Mouse (Mus musculus) spleen, postnatal 14 days (tissue): ENCODE measurements around the gene Tmem116.
"Not testable (repeated sequence)": the region's sequence is repeated elsewhere in the genome, so short reads cannot be mapped to it uniquely, and the experiment has no call there.

ENCODE experiments used
- DNase-seq, 2 experiments: peaks; one replicate each; pipeline ENCODE4 v3.0.0; 2021 to 2022; ENCODE audit warnings: low spot score in 2 of 2

Gene Tmem116

GRCm38 (mm10) chr5:121462171-121462502, 10.4 kb downstream of the Tmem116 start:
- no peak for DNase-seq

DNA sequence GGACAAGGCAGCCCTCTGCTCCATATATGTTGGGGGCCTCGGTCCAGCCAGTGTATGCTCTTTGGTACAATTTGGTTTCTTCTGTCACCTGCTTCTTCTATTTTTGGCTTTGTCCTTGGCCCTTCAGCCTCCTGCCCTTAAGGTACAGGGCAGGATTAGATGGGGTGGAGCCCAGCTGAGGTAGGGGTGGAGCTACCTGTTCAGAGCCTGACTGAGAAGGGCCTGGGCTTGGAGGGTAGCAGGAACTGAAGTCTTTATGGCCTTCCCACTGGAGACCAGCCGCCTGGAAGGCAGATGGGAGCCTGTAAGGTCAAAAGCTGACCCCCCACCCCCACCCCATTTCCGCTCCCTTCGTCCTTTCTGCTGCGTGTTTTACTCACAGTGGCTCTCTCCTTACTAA, 11.3 kb downstream of the Tmem116 start:
- no peak for DNase-seq

DNA sequence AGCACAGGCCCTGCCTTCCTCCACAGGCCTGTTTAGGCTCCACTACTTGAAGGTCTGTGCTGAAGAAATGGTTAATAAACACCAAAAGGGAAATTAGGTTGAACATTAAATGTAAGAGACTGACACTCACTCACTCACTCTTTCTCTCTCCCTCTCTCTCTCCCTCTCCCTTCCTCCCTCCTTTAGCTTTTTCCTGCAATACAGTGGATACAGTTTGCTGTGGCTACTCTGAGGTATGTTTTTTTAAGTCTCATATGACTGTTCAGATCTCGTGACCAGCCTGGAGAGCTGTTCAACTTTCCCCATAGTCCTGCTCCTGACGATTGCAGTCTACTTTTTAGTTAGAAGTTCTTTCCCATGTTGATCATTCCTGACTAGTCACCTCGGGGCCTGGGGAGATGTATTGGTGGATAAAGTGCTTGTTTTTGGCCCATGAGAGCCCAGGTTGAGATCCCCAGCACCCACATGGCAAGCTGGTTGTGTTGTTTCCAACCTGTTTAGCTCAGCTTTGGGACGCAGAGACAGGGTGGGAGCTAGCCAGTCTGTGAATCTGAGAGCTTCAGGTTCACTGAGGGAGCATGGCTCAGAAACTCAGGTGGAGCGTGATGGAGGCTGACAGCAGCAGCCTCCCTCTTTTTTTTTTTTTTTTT, 12.0 kb downstream of the Tmem116 start:
- no peak for DNase-seq

GRCm38 (mm10) chr5:121469566-121469965, 17.9 kb downstream of the Tmem116 start:
- DNase-seq: no peak

DNA sequence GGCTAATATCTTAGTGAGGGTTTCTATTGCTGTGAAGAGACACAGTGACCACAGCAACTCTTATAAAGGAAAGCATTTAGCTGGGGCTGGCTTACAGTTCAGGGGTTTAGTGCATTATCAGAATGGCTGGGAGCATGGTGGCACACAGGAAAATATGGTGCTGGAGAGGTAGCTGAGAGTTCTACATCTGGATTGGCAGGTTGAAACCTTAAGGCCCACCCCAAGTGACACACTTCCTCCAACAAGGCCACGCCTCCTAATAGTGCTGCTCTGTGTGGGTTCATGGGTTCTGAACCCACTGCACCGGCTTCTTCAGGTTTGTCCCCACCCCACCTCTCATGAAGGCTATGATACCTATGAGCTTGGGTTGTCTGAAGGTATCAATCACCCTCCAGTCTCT, 20.7 kb downstream of the Tmem116 start:
- DNase-seq: no peak

GRCm38 (mm10) chr5:121474610-121475009, 22.9 kb downstream of the Tmem116 start:
- no peak for DNase-seq

- no peak for DNase-seq
Measured at GRCm38 (mm10) chr5:121476040-121476439, 24.3 kb downstream of the Tmem116 start.

GRCm38 (mm10) chr5:121477680-121478079, 26.0 kb downstream of the Tmem116 start:
- no peak for DNase-seq

GRCm38 (mm10) chr5:121484801-121485200, 33.1 kb downstream of the Tmem116 start:
- DNase-seq: no peak

- DNase-seq: no peak
Measured at GRCm38 (mm10) chr5:121493305-121493704, 41.6 kb downstream of the Tmem116 start.

DNA sequence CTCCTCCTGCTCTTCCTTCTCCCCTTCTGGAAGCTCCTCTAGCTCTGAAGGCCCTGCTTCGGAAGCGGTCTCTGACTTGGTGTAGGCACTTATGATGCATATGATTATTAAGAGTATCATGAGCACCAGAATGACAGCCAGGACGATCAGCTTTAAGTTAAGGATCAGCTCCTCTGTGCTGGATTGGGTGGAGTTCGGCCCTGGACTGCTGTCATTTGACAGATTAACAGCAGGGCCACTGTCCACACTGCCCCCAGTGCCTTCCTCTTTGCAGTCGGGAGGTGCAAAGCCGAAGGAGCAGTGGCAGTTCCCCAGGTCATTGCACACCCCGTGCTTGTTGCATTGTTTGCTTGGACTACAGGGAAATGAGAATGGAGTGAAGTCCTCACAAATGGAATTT, 49.0 kb downstream of the Tmem116 start:
- no peak for DNase-seq

DNA sequence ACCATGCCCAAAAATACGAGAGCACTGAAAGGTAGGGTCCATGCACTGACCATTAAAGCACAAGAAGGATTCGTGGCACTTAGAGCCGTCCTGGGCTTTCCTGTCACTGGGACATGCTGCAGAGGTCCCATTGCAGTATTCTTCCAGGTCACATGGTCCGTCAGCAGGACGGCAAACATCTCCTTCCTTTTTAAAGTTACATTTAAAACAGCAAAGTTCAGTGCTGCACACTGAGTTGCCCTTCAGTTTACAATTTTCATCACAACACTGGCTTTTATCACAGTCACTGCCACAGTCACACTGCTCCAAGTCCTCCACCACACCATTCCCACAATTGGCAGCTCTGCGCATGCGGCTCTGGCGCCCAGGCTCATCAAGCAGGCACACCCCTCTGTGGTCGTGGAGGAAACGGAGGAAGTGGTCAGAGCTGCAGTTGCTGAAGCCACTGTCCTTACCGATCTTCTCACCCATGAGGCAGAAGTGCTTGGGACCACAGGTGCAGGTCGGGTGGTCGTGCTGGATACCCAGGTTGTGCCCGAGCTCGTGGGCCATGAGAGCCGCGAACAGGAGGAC, 49.8 kb downstream of the Tmem116 start:
- DNase-seq: not testable (repeated sequence)

DNA sequence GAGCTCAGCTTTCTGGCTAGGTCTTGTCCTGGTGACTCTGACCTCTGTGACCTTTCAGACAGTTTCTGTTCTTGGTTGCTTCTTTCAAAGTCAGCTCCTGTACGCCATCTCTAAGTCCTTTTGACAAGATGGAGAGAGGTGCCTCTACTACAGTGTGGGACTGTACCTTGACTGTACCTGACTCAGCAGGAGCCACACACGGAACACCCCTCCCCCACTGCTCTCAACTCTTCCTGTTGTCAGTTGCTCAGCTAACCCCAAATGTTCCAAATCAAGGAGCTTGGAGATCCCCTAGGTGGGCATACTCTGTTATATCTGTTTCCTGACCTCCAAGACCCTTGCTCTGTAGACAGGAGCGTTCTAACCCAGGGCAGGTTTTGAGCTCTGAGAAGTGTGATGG, 51.5 kb downstream of the Tmem116 start, which contains the start of gene Adam1b:
Gene Adam1b (minus strand): TSS at position 205 of the 400 bp plus-strand sequence.
- no peak for DNase-seq

DNA sequence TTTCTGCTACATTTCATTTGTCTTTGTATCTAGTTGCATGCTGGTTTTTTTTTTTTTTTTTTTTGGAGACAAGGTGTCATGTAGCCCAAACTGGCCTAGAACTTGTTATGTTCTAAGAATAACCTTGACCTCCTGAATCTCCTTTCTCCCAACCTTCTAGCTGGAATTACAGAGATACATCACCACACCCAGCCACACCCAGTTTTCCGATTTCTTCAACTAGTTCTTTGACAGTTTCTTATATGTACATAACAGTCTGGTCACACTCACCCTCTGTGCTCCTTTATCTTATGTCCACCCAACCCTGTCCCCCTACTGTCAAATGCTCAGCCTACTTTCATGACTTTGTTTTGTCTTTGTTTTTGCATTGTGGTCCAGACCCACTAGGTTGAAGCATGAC, 55.2 kb downstream of the Tmem116 start:
- DNase-seq: no peak

DNA sequence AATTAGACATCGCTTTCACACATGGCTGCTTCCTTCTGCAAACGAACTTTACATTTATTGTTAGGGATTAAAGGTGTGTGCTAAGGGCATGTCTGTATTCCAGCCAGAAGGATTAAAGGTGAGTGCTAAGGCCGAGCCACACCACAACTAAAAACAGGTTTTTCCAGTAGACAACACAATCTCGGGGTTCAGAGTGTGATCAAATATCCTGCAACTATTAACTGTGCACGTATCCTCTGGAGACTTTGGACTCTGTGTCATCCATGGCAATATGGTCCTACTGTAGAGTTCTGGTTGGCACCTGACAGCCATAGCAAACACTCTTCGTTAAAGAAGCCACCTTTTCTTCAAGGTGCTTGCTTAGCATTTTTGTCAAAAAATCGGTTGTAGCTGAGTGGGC, 58.3 kb downstream of the Tmem116 start:
- no peak for DNase-seq

GRCm38 (mm10) chr5:121518983-121519382, 67.3 kb downstream of the Tmem116 start:
- no peak for DNase-seq

- DNase-seq: not testable (repeated sequence)
Measured at GRCm38 (mm10) chr5:121519758-121520157, 68.1 kb downstream of the Tmem116 start.

DNA sequence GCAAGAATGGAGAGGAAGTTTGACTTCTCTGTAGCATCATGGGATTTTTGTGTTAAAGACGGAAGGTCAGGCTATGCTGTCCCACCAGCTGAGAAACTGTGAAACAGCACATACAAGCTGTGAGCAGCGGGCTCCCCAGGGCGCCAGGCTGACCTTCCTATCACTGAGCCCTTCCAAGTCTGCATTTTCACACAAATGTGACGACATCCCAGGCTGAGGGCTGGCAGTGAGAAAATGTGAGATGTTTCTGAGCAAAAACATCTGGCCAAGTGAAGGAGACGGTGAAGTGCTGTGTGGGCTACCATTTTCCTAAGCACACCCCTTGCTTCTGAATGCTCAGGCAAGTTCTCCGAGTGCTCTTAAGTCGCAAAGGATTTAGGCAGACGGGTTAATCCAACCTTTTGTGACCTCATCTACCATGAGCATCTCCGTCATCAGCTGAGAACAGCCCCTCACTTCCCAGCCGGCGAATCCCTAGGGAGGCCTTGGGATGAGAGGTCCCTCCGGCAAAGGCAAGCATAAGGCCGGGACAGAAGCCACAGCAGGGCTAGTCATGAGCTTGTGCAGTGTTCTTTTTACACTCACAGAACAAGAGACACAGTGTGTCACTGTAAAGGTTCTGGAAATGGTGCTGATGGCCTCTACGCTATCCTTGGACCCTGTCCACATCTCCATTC, 74.2 kb downstream of the Tmem116 start:
- no peak for DNase-seq

DNA sequence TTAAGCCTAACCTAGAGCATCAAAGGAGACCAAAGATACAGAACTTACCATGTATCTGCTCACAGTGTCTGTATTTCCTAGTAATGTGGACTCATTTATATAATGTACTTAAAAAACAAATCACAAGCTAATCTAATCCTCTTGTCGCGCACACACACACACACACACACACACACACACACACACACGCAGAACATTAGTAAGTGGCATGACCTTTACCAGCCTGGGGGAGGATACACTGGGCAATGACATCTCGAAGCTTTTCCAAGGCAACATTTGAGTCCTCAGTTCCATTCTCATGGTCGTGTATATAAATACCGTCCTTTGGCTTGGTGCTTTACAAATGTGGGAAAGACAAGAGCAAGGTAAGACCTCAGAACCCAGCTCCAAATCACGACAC, 74.8 kb downstream of the Tmem116 start:
- no peak for DNase-seq

GRCm38 (mm10) chr5:121526961-121527360, 75.3 kb downstream of the Tmem116 start:
- DNase-seq: no peak

DNA sequence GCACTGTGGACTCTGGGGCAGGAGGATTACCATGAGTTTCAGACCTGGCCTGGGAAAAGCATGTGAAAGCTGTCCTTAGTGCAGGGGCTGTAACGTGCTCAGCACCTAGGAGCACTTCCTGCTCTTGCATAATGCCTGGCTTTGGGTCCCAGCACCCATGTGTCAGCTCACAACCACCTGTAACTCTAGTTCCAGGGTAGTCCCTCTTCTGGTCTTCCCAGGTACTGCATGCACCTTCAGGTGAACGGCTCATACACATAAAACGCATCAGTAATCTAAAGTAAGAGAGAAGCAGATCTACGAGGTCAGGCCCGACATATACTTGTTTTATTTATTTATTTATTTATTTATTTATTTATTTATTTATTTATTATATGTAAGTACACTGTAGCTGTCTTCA, 82.8 kb downstream of the Tmem116 start:
- DNase-seq: no peak

GRCm38 (mm10) chr5:121535116-121535515, 83.4 kb downstream of the Tmem116 start:
- DNase-seq: no peak

DNA sequence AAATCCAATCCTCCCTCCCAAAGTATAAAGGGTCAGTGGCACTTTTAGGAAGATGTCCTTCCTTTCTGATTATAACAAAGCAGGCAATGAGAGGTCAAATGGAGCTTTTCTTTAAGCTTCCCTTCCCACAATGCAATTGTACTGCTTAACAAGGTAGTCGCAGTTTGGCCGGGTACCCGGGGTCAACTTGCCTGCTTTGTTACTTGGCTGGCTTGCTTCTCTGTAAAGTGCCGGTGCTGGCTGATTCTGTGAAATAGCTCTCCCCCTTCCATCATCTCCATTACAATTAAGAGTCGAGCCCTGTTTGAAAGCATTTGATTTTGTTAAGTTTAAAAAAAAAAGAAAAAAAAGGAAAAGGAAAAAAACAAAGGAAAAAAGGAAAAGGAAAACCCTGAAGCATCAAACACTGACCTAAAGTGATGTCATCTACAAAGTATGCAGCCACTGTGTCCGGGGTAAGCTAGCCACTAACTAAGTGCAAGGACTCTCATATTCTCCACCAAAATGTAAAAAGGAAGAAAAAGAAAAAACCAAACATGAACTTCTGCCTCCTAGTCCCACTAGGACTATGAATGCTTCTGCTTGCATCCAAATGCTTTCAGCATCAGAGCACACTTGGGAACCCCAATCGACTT, 85.3 kb downstream of the Tmem116 start:
- DNase-seq: no peak
